Mouse (Mus musculus): Measurements from ENCODE around the gene Arf6.

Gene Arf6

DNA sequence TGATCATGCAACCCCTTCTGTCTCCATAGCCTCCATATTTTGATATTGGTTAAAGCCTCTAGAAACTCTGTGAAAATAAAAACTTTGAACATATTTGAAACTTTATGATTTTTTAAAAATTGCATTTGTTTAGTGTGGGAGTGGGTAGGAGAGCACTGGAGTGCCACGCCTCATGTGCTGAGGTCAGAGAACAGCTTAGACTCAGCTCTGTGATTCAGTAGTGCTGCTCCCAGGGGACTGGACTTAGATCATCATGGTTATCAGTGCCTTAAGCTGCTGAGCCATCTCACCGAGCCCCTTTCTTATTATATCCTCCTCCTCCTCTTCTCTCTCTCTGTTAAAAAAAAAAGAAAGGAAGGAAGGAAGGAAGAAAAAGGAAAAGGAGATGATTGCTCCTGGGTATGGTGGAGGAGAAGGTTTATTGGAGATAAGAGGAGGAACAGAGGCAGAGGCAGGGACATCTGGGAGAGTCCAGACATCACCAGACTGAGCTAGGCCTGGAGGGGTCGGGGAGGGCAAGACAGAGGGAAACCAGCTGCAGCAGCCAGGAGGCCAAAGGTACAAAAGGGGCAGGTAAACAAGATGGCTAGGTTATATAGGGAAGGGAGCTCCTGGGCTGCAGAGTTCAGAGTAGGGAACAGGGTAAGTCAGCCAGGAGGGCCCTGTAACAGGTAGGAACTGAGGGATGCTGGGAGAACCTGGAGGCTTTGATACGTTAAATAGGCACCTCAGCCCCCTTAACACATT is 43.0 kb downstream of the Arf6 start:
- DNase-seq = no peak

DNA sequence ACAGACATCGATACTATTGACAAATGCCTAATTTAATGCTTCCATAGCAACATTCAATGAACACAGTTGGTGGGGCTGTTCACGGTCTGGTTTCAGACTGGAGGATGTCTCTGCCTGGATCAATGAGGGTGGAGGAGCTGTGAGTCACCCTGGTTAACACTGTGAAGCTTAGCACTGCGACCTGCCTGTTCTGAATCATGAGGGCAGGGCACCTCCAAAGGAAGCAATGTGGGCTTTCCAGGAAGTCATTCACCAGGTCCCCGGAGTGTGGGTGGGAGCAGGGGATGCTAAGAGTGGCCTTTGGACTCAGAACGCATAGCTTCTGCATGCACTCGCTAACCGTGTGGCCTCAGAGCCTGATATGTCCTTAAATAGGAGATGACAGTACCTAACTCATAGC is 44.8 kb downstream of the Arf6 start:
- DNase-seq = peak in 1 of 2 experiments; percentile 34

DNA sequence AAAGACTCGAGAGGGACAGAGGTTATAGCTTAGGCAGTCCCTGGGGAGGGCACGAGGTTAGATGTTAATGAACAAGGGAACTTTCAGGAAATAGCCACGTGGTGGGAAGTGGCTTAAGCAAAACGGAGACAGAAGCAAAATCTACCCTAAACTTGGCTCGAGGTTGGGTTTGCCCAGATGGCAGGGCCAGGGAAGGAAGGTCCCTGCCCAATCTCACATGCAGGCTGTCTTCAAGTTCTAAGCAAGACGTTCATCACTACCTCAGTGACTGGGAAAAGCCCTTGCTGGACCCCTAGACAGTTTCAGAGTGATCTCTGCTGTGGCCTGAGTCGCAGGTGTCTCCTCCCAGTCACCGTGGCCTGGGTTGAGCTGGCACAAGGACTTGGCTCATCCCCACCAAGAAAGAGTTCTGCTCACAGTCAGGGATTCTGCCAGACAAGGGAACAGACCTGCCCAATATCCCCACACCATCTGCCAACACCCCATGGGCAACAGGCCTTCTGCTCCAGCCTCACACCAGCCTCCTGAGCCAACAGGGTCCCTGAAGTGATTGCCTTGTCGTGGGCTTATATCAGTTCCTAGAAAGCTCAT is 45.8 kb downstream of the Arf6 start:
- peak; percentile 90 to 94 for DNase-seq

DNA sequence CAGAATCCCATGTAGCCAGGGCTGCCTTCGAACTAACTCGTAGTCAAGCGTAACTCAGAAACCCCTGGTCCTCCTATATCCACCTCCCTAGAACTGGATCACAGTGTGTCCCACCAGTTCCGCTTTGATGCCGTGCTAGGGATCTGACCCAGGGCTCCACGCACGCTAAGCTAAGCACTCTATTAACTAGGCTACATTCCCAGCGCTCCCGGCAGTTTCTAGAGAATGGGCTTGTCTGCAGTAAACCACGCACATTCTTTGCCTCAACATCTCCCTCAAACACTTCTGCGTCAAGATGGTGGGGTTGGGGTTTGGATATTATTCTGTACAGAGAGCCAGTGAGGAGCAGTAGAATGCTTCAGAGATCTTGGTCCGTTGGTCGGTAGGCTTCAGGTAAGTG is 46.7 kb downstream of the Arf6 start:
- DNase-seq = peak in 1 of 2 experiments; percentile 40

DNA sequence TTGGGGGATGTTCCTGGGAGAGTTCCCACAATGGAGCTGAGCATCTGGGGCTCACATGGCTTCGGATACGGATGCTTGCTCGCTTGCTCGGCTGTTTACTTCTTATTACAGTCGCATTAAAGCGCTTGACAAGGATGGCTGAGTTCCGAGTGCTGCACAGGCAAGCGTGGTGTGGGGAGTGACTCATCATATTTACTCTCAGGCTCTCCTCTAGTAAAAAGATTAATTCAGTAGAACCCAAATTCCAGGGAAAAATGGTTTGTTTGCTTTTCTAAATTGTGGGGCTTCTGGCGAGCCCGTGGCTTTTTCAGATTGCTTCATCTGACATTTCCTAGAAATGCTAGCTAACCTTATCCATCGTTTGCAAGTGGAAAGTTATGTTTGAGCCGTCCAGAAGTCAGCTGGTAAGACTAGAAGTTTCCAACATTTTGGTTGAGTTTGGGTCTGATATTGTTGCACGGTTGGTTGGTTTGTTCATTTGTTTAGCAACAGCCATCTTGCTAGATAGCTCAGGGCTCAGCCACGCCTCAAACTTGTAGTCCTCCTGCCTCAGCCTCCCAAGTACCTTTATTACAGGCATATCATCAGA is 47.2 kb downstream of the Arf6 start:
- peak; percentile 46 to 52 for DNase-seq

DNA sequence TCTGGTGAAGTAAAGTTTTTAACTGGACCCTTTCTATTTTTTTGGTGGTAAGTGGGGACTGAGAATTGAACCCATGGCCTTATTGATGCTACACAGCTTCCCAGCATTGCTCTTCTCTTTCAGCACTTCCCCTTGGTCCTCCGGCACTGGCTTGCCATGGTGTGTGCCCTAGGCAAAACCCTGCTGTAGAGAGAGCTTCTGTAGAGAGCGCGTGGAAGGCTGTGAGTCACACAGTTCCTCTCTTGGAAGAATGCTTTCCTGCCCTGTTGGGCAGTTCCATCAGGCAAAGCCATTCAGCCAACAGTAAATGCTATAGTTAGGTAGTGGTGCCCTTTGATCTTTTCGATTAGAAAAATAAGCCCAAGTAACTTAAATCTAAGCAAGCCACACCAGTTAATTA is 47.7 kb downstream of the Arf6 start:
- no peak for DNase-seq

DNA sequence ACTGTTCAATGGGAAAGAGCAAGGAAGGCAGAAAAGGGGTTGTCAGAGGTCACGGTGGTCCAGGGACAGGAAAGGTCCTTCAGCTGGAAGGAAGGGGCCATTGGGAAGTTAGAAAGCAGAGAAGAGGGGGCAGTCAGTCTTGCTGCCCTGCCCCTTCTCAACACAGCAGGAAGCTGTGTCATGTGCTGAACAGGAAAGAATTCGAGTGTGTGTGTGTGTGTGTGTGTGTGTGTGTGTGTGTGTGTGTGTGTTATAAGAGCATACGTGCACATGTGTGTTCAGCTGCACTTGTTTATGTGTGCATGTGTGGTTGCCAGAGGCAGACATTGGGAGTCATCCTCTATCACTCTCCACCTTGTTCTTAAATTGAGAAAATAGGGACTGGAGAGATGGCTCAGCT is 48.8 kb downstream of the Arf6 start:
- no peak for DNase-seq

DNA sequence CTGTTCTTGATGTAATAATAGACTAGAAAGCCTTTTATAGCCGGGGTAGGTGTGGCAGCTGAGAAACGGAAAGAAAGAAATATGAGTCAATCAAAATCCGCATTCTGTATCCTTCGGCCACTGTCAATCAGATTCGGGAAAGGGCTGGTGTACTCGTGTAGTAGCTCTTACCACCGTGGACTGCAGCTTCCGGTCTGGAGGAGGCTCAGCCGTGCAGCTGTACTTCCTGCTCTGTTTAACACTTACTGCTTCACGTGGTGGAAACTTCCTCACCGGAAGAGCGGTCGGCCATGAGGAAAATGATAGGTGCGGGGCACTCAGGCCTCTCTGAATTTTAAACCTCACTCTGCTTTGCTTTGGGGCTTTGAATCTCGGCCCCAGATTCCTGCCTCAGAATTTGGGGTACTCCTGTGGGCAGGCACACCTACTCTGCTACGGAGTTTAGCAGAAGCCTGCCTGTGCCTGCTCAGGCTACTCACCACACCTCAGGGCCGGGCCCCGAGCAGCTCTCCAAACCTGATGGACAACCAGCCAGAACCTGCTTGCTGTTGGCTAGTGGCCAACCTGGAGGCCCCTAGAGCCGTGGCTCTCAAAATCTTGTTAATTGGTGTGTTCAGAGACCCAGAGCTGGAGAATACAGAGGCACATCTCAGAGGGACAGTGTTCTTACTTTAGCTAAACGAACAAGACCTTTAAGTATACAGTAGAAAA is 51.0 kb downstream of the Arf6 start:
- DNase-seq = peak; percentile 51 to 53

All from cerebellum, postnatal 14 days (tissue).